Mouse (Mus musculus) cerebellum, adult 18-20 months (tissue): ENCODE measurements at regions not wholly inside any gene's neighbourhood (a gene's known extent, or its start where the extent isn't known, plus 50 kb on each side); places are given as distances from the start of the nearest gene placed in this dataset.

ENCODE experiments used
- DNase-seq, 2 experiments: peaks; one replicate each; pipeline ENCODE4 v3.0.0; 2021

DNA sequence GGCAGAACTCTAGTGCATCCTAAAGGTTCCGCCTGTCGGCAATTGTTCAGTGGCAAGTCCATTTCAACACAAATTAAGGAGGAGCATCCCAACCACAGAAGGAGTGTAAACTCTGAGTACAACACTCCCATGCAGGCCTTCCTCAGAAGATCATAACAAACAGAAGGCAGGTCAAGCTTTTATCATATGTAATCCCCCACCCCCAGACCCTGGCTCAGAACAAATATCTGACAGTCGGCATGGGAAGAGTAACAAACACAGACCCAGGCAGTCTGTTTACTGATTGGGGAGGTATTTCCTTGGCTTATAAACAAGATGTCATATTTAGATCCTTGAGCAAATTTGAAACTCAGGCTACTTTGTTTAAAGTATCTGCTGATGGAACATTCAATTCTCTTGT lies 174.9 kb upstream of the Rnaseh2b start:
- no peak for DNase-seq

DNA sequence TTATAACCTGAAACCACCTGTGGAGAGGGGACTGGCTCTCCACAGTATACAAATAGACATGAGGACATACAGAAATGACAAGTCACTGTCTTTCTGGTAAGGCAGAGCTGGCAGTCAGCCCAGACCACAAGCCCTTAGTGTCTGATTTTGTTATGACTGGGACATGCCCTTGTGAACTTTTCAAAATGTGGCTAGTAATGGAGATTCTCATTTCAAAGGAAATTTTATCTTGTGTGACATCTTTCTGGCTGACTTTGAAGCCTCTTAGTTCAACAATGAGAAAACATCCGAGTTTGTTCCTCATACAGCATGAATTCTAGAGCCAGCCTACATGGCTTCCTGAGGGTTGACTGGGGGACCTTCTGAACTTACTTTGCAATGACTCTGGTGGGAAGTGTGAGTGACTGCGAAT lies 173.8 kb upstream of the Rnaseh2b start:
- DNase-seq, result no peak

DNA sequence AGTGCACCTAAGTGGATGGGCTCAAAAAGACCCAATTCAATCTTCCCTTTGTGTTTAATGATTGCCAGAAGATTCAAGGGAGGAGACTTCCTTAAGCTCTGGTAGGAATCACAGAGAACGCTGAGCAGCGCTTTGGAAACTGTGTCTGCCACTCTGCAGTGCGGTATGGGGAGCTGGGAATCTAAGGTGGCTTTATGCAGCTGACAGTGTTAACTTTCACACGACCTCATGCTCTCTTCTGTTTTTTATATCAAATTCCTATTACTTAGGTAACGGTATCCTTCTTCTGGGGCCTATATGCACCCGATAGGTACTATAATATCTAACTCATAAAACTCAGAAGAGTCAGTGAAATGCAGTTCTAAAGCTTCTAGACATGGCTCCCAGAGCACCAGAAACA lies 163.5 kb upstream of the Rnaseh2b start:
- no peak for DNase-seq

DNA sequence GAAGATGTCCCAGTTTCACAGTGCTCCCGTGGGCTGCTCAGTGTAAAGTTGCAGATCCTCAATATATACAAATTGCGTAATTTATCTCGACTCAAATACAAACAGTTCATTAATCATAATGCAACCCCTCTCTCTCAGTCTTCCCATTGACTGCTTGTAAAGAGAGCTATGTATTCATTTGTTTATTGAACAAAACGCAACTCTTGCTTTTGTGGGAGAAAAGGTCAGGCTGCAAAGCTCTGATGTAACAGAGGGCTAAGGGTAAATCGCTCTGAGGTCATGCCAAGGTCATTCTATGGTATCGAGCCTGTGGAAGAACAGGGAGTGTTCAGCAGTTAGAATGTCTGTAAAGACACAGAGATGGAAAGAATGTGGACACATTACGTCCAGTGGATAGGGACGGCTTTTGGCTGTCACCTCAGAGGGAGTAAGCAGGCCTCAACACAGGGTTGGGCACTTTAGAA lies 160.0 kb upstream of the Rnaseh2b start:
- DNase-seq, result no peak

DNA sequence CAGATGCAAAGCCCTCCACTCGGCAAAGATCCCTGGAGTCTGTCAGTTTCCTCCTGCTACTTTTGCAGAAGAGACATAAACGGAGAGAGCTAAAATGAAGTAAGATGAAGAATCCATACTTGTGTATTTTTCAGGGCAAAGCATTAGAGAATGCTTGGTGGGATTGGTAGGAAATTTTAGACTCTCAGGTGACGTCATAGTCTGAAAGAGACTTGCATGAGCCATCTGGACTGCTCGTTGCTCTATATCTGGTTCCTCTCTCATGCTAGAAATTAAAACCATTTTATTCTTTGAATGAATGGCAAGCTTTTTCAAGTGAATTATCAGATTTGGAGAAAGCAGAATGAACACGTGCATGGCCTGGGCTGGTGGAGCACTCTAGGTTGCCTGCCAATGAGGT lies 154.4 kb upstream of the Rnaseh2b start:
- no peak for DNase-seq

DNA sequence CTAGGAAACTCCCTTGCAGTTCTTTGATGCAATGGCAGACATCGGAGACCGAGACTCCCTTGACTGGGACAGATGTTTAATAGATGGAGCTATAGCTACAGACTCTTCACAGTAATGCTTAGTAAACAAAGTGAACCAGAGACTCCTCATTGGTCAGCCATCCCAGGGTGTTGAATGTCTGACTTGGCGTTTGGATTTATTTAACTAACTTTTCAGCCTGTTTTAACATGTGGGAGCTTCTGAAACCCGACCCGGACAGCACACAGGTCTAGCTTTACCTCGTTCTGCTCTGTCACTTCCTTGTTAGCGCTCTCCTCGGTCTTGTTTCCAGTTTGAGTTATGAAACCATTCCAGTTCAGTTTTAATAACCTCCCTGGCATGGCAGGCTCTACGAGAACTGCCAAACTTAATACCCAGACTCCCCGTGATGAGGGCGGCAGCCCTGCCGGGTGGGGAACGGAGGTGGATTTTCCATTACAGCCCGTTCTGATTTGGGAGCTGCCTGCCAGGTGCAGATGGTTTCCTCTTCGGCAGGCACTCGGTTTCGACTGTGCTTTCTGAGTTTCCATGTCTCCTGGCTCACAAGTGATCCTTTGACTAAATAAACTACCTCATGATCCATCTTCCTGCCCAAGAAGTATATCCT lies 147.9 kb upstream of the Rnaseh2b start:
- DNase-seq, result no peak

DNA sequence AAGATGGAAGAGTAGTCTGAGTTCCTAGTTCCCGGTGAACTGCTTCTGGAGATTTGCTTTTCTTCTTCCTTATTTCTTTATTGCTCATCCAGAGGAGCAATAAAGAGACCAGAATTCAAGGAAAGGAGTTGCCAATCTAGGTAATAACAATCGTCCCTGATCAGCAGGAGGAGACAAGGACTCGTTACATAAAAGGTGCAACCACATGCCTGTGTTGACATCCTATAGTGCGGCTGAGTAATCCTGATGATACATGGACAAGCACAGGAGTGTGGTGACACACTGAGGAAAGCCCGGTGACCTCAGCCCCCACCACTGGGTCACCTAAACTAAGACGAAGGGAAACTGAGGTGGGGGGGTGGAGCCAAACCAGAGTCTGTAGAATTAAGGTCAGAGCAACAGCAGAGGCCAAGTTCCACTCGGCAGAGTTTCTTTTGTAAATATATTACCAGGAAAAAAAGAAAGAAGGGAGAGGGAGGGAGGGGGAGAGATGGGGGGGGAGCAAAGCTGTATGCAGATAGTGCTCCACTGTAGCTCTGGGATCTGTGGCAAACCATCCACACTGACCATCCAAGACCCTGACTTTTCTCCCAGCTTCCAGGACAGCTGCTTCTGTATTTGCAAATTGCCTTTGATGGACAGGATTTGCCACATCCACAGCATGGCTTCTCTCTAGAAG lies 135.2 kb upstream of the Rnaseh2b start:
- DNase-seq, result no peak

DNA sequence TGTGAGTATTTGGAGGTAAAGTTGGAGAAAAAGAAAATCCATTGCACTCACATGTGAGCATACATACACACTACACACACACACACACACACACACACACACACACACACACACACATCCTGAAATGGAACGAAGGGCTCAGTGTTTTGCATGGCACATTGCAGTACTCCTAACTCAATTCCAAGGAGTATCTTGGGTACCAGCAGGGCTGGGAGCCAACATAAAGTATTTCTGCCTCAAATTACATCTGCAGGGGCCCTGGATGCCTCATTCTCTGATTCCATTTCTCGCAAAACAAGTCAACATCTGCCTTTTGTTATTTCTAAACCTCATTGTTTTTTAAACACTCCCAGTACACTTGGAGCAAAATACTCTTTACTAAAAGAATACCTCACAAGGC lies 132.7 kb upstream of the Rnaseh2b start:
- DNase-seq, result no peak

DNA sequence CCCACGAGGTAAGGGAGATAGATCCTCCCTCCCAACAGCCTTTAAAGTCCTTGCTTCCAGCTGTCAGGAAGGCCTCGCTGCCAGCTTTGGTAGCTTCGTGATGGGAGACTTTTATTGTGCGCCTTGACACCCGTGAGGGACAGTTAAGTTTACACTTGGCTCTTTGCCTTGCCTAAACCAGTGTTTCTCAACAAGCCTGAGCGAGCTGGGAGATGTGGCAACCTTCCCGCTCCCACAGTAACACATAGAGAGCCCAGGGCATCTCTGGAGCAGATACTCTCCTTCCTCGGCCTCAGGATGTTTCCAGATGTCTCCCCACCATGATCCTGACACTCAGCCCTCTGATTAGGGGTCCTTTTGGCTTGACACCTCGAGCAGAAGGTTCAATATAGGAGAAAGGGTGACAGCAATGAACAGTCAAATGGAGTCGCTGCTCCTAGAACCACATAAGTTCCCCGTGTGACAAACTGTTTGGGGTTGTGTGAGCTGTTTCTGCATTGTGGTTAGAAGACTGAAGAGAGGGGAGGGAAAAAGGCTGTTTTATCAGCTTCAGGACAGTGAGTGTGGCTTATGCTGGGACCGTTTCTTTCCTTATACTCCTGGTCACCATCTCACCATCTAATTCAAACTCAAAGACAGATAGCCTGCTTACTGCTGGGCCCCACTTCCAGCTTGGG lies 129.1 kb upstream of the Rnaseh2b start:
- no peak for DNase-seq

DNA sequence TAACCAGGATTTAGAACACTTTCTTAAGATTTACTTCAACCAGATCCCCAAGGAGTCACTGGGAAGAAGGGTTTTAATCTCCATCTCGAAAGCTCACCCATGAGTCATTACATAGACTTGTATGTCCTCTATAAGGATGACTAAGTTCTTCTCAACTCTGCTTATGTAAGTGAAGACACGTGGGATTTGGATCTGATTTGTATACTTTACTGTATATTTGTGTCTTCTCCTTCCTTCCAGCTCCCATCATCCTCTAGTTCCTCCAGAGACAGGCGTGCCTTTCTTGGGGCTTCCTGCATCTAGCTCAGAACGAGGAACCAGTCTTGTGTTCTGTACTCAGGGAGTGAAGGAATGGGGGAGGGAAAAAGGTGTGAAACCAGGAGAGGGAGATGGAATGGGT lies 127.5 kb upstream of the Rnaseh2b start:
- DNase-seq, result no peak

DNA sequence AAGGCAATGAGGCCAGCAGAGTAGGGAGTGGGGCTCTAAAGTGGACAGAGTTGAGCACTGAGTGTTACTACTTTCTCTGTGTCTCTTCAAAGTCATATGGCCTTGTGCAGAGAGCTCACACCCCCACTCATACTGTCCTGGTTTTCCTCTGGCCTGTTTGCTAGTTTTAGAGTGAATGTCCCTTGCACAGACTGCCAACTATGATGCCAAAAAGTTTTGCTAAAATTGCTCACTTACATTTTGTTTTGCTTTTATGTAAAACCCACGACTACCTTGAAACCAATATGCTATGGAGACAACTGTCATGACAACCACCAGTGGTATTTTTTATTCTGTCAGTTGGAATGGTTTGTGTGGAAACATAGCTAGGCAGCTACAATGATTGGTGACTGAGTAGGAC lies 126.4 kb upstream of the Rnaseh2b start:
- no peak for DNase-seq

DNA sequence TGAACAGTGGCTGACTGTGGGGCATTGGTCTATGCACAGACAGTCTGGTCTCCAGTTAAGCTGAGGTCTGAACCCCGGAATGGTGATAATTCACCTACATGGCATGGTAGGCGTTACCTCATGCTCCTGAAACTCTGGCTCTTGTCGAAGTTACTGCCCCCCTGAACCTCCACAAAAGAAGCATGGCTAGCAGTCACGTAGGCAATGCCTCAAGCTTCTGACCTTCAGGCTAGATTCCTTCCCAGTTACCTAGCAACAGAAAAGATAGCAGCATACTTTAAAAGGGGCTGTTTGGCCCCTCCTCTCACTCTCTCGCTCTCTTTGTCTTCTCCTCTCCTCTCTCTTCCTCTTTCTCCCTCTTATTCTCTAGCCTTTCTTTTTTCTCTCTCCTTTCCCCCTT lies 125.8 kb upstream of the Rnaseh2b start:
- no peak for DNase-seq

DNA sequence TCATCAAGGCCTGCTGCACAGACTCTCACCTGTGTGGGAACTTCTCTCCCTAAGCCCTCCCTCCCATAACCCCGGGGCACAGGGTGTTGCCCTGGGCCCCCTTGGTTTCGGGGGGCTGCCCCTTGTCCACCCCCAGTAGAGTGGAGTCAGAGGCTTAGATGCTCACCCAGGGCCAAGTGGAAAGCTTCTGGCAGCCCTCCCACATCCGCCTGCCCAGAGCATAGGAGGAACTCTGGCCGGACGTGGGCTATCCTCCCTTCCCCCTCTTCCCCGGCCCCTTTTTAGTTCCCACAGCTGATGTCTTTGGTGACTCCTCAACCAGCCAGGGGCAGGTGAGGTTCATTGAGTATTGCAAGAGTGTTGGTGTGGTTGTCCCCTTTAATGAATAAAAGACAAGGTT lies 125.3 kb upstream of the Rnaseh2b start:
- DNase-seq, result no peak

DNA sequence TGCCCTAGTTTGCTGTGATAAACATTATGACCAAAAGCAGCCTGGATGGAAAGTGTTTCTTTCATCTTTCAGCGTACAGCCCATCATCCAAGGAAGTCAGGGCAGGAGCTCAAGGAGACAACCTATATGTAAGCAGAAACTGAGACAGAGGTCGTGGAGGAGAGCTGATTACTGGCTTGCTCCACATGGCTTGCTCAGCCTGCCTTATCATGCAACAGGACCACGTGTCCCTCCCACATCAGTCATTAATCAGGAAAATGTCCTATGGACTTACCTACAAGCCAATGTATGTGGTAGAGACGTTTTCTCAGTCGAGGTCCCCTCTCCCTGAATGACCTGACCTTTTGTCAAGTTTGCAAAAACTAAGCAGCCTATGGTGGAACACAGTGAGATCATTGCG lies 123.7 kb upstream of the Rnaseh2b start:
- no peak for DNase-seq

DNA sequence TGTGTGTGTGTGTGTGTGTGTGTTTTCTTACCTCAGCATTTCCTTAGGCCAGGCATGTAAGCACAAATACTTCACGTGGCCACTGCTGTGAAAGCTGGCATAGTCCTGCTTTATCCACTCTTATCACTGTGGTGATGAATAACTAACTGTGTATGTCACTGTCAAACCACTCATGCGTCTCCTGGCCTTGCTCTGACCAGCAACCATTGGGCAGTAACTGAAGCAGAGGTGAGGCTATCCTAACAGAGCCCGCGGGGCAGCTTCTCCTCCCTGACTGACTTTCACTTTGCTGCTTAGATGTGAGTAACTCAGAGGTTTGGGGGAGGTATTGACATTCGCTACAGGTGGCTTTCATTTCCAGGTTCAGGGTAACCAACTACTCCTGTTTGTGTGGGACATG lies 122.0 kb upstream of the Rnaseh2b start:
- no peak for DNase-seq

DNA sequence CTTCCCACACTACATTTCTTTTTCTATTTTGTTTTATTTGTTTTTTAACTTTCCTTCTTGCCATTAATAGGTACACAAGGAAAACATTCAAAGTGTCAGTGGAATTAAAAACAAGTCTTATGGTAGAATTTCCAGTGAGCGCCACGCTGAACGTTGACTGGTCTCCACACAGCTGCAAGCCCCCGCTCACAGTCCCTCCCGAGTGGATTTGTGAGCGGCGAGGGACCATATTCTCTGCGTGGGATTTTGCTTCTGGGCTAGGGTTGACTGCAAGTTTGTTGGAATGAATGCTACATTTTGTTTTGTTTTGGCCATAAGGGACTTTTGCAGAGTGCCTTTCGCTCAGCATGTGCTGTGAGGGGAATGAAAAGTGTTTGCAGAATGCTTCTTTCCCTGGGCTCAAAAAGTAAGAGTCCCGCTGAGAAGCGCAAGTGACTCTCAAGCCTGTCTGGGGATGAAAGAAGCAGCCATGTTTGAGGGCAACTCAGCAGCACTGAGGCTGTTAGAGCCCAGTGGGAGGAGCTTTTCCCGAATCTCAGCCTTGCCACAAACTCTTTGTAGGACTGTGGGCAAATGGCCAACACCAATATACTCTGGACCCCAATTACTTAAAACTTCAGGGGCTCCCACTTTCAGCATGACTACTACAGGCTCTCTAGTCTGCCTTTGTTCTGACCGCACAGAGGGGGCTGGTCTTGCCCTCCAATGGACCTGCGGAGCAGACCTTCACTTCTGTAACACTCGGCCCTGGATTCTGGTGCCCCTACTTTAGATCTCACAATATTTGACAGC lies 120.9 kb upstream of the Rnaseh2b start:
- no peak for DNase-seq

DNA sequence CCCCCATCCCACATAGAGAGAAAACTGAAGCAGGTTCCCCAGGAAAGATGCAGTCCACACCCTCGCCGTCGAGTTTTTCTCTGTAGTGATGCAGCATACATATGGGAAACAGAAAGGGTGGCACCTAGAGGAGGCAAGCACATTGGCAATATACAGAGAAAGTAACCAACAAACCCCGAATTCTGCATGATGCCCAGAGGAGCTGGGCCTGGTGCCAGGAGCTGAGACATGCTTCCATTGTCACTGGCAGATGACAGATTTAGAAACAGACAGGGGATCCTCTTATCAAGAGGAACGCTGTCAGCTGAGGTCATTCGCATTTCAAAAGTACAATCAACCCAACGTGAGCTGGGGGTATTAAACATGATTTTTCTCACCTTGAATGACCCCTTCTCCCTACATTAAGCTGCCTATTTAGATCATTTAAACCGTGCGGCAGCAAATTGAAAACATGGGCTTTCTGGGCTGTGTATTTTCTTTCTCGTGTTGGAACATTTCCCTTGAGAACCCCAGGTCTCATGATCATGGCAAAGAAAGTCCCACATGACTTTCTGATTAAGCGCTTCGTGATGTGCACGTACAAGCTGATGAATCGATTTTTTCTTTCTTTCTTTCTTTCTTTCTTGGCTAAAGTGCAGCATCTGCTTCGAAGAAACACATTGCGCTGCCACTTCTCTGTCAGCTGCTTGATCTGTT lies 118.4 kb upstream of the Rnaseh2b start:
- DNase-seq, result peak; percentile 18 to 31

DNA sequence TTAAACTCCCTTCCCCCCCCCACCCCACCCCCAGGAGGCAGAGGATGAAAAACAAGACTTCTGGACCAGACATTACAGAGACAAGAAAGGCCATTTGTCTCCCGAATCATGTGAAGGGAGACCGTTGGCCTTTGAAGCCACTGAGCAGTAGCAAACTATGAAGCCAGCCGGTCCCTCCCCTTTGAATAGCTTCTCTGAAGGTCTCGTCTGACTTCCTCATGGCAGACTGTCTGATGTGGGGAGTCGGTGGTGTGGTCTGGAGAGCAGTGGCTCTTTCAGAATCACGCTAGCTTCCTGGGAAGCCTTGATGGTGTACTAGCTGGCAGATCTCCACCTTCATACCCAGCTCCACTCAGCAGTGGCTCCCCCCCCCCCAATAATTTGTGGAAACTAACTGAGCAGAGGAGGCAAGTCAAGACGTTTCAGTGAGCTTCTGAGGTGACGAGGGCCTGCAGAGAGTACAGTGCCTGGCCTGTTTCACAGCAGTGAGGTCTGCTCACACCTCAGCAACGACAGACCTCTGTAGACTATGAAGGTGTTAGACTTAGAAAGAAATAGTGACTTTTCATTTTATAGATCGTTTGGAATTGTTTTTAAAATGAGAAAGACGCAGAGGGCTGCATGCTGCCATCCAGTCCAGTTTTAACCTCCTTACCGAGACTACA lies 116.9 kb upstream of the Rnaseh2b start:
- no peak for DNase-seq

DNA sequence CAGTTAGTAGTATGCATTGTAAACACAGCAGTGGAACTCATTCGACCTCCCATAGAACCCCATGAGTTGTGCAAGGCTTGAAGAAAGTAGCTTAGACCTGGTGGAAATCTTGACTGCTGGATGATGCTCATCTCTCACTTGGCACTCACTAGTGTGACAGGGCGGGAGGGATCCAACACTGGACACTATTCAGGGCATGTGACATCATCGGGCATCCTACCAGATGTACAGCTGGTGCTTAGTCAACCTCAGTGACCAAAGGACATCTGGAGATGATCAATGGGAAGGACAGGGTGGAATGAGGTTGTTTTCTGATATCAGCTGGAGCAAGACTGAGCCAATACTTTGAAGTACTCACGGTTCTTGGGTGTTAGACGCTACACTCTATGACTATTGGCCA lies 114.9 kb upstream of the Rnaseh2b start:
- no peak for DNase-seq

DNA sequence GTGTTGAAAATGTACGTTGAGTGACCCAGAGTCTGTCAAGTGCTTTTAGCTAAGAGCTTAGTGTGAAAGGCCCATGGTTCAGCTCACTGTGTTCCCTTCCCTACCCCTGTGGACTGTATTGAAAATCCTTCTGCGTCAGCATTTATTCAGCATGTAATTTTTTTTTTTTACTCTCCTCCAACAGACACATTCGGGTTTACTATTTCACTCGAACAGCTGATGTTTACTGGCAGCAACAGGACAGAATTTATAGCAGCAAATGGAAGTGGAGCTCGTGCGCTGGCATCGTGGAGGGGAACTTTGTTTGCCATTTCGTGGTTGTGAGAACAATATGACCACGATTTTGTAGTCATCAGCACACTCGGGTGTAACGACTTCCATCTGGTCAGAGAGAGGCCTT lies 105.0 kb upstream of the Rnaseh2b start:
- no peak for DNase-seq

DNA sequence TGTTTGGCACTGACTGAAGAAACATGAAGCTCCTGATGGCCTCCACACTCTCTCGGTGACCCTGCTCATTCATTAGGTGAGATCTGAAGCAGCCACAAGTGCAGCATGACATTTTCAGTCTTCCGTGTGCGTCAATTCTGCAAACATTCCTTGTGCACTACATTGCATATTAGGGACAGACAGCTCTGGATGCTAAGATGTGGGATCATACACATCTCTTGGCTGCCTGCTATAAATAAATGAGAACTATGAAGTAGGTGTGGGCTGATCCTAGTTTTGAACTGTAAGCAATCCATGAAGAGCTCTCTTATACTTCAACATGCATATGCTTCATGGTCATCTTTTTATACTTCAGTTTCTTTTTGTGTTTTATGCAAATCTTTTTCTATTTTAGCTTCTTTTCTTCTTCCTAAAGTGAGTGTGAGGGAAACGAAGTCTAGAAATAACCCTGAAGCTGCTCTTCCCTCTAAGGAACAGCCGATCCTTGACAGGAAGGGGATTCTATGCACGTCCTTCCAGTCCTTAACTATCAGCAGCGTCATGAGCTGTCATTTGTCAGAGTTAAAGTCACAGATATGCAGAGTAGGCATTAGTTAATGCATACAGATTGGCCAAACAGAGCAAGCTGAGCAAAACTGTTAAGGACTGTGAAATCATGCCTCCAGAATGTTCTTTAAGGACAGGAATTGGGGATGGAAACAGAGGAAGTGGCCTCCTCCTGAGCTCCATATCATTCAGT lies 104.1 kb upstream of the Rnaseh2b start:
- DNase-seq, result no peak

DNA sequence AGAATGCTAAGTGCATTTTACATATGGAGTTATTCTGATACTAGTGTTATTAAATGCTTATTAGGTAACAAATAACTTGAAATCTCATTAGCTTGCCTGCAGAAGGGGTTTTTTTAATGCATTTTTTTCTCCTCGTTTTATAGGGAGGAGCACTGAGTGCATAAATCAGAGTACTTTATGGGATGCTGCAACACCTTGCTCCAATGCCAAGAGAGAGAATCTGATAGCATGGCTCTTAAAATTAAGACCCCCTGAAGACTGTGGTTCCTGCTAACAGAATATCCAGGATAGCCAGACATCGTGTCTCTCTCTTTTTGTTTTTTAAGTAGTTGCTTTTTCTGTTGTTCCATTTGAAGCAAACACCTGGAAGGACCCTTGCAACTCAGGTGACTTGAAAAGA lies 100.8 kb upstream of the Rnaseh2b start:
- DNase-seq, result no peak
